Mouse (Mus musculus): Measurements from ENCODE around the gene Ccdc50.

- no peak for TF ChIP-seq CTCF (IDR thresholded peaks at IDR 0.05; ENCODE audit: borderline replicate concordance, insufficient read depth, low read length)
- no peak for TF ChIP-seq POLR2A (IDR thresholded peaks at IDR 0.05; ENCODE audit: low read depth, low read length)
Observed at GRCm38 (mm10) chr16:27471389-27471788, 82.7 kb downstream of the Ccdc50 start.
